Mouse (Mus musculus) brain, embryonic 14.5 days (tissue): ENCODE results near the gene Macrod2.

ENCODE experiments used
- CTCF ChIP-seq: fragments of 200-500 bp; IDR thresholded peaks from 2 replicates; pipeline ENCODE4 v1.5.1; 2012; ENCODE audit warnings: inconsistent platforms, mild to moderate bottlenecking, moderate library complexity, borderline replicate concordance; ENCODE audit not compliant: insufficient read depth, insufficient read length; ENCODE audit errors: extremely low read depth
- POLR2A ChIP-seq: fragments of 200-500 bp; IDR thresholded peaks from 2 replicates; pipeline ENCODE4 v1.6.1; 2012; ENCODE audit warnings: mild to moderate bottlenecking, inconsistent platforms, borderline replicate concordance; ENCODE audit not compliant: poor library complexity, insufficient read depth, insufficient read length, severe bottlenecking; ENCODE audit errors: extremely low read depth

GRCm38 (mm10) chr2:141664051-141664450, 1268.9 kb downstream of the Macrod2 start:
- TF ChIP-seq POLR2A, result no peak
- TF ChIP-seq CTCF, result no peak
